Comparison of ENCODE assay signal across 14 mouse cellular contexts in the genomic region with DNA sequence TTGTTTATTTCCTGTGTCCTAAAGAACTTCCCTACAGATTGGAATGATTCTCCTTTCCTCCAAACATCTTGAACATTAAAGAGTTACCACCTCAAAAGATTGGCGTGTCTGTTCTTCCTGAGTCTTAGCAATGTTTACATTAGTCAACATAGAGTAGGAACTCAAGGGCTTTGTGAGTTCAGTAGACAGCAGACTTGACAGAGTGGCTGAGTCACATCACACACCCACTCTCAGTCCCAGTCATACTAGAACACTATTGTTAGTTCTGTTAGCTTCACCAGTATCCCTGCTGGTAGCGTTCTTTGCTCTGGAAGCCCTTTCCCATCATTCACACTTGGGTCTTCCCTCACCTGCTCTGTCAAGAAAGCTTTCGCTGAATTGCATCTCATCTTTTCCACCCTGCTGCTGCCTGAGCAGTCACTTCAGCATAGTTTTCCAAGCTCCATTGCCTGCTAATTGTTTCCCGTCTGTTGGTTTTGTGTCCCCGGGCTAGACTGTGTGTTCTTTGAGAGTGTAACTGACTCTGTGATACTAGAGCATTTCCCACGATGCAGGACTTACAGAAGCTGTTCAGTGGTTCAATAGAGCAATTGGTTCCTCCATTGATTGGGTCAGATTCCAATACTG.
"Had no signal": no experiment of that assay in that cellular context is flagged by ENCODE, and none has a peak within 500 bp of the region (broad histone marks: within the 10 kb centered on the region; RNA-seq: fewer than 3 reads in every experiment).

No protein-coding gene starts in this region.

- H3K4me1 ChIP-seq: midbrain, embryonic 13.5 days; neural tube, embryonic 15.5 days had no signal

- H3K9me3 ChIP-seq: kidney, embryonic 15.5 days; limb, embryonic 10.5 days; liver, embryonic 13.5 days; midbrain, embryonic 13.5 days; neural tube, embryonic 15.5 days had no signal

- H3K9ac ChIP-seq: kidney, embryonic 15.5 days; liver, embryonic 13.5 days; liver, postnatal 0 days; midbrain, embryonic 13.5 days; neural tube, embryonic 15.5 days had no signal

- ATAC-seq: liver, postnatal 0 days; midbrain, embryonic 13.5 days had no signal

- DNase-seq: kidney, adult 11 months; kidney, postnatal 14 days; liver, embryonic 13.5 days; liver, postnatal 0 days; lung, postnatal 36 days; right cerebral cortex, postnatal 25 days; thymus, adult 2 months; thymus, postnatal 36 days had no signal

- H3K27me3 ChIP-seq: liver, embryonic 13.5 days; midbrain, embryonic 13.5 days; neural tube, embryonic 15.5 days had no signal

- H3K27ac ChIP-seq: kidney, embryonic 15.5 days; left cerebral cortex, adult 2 months; limb, embryonic 10.5 days; liver, embryonic 13.5 days; midbrain, embryonic 13.5 days; neural tube, embryonic 15.5 days had no signal

- H3K4me3 ChIP-seq: kidney, embryonic 15.5 days; left cerebral cortex, adult 2 months; limb, embryonic 10.5 days; liver, embryonic 13.5 days; midbrain, embryonic 13.5 days; myocyte; neural tube, embryonic 15.5 days had no signal

- H3K36me3 ChIP-seq: kidney, embryonic 15.5 days; limb, embryonic 10.5 days; liver, embryonic 13.5 days; midbrain, embryonic 13.5 days; neural tube, embryonic 15.5 days had no signal

- H3K4me2 ChIP-seq: kidney, embryonic 15.5 days; liver, embryonic 13.5 days; midbrain, embryonic 13.5 days; neural tube, embryonic 15.5 days had no signal
